Mouse (Mus musculus) thymus, postnatal 0 days (tissue): ENCODE measurements around the gene Gemin5. TPM values are rescaled to one million over a fixed set of nuclear protein-coding genes. Genes with fewer than 3 reads are reported as not detected.

ENCODE experiments used
- DNase-seq: peaks from one replicate; pipeline ENCODE4 v3.0.0-alpha.2; 2015; ENCODE audit warnings: low spot score
- polyA plus RNA-seq: library from polyadenylated mRNA; unstranded; fragments of >200 nt; fragmentation: Nextera tagmentation; extraction: Ambion mirVana; gene quantifications from 2 replicates; pipeline ENCODE4 v1.2.1, GENCODE M21; 2015

Gene Gemin5
- polyA plus RNA-seq, 1 experiment from 2014 or later: 23.0 TPM

- no peak for DNase-seq
These were observed 51.8 kb downstream of the Gemin5 start for GRCm38 (mm10) chr11:58116560-58116959.

GRCm38 (mm10) chr11:58107664-58108337 is 60.5 kb downstream of the Gemin5 start:
- DNase-seq: no peak

GRCm38 (mm10) chr11:58107009-58107408 is 61.3 kb downstream of the Gemin5 start:
- no peak for DNase-seq

- DNase-seq: peak; percentile 51
These were observed 64.0 kb downstream of the Gemin5 start for GRCm38 (mm10) chr11:58104351-58104791.

- DNase-seq: peak; percentile 99
These were observed 64.5 kb downstream of the Gemin5 start, which contains the start of gene Cnot8 for GRCm38 (mm10) chr11:58103697-58104306. Gene Cnot8, plus strand, starts transcription at chr11:58104153.

- DNase-seq: no peak
These were observed 65.0 kb downstream of the Gemin5 start for GRCm38 (mm10) chr11:58103344-58103653.

- DNase-seq: peak; percentile 92
These were observed 65.6 kb downstream of the Gemin5 start for GRCm38 (mm10) chr11:58102581-58103343.

- no peak for DNase-seq
These were observed 66.2 kb downstream of the Gemin5 start for GRCm38 (mm10) chr11:58102146-58102545.

- DNase-seq: no peak
These were observed 67.1 kb downstream of the Gemin5 start for GRCm38 (mm10) chr11:58101194-58101720.

GRCm38 (mm10) chr11:58100006-58100405 is 68.3 kb downstream of the Gemin5 start:
- DNase-seq: no peak

GRCm38 (mm10) chr11:58098366-58098720 is 70.0 kb downstream of the Gemin5 start:
- peak; percentile 42 for DNase-seq

GRCm38 (mm10) chr11:58097621-58098365 is 70.5 kb downstream of the Gemin5 start:
- DNase-seq: peak; percentile 46

GRCm38 (mm10) chr11:58096821-58097620 is 71.3 kb downstream of the Gemin5 start:
- DNase-seq: no peak

GRCm38 (mm10) chr11:58096160-58096559 is 72.2 kb downstream of the Gemin5 start:
- peak; percentile 64 for DNase-seq

- no peak for DNase-seq
These were observed 72.8 kb downstream of the Gemin5 start for GRCm38 (mm10) chr11:58095561-58095960.

- DNase-seq: no peak
These were observed 73.6 kb downstream of the Gemin5 start for GRCm38 (mm10) chr11:58094766-58095165.

GRCm38 (mm10) chr11:58093021-58093528 is 75.3 kb downstream of the Gemin5 start, which contains the start of gene Gm12248:
Gene Gm12248, minus strand, starts transcription at chr11:58093134.
- DNase-seq: no peak

- no peak for DNase-seq
These were observed 75.8 kb downstream of the Gemin5 start for GRCm38 (mm10) chr11:58092541-58092940.

- no peak for DNase-seq
These were observed 86.6 kb downstream of the Gemin5 start for GRCm38 (mm10) chr11:58081716-58082115.

- no peak for DNase-seq
These were observed 91.1 kb downstream of the Gemin5 start for GRCm38 (mm10) chr11:58077270-58077669.
